Mouse (Mus musculus): Measurements from ENCODE around the gene Evc2. TPM values are rescaled to one million over a fixed set of nuclear protein-coding genes. Genes with fewer than 3 reads are reported as not detected.

The Evc2 gene
- polyA plus RNA-seq, 1 experiment: 3.4 TPM

GRCm38 (mm10) chr5:37335061-37335460 is 3.2 kb upstream of the Evc2 start:
- Histone ChIP-seq H3K4me1 (ENCODE audit: control insufficient read depth, insufficient read depth, insufficient read length) (no peaks in the 10 kb centered on the region; the same call in 1 of the 2 replicates), H3K4me3 (ENCODE audit: extremely low read depth, insufficient read depth, insufficient read length) (no peak overlapping the region), H3K27ac (ENCODE audit: insufficient read depth, low read length) (no peak overlapping the region), H3K36me3 (ENCODE audit: control insufficient read depth, insufficient read depth, low read length) (no peaks in the 10 kb centered on the region), H3K27me3 (ENCODE audit: control insufficient read depth, insufficient read depth, low read length) (0 out of 2 replicates have a peak, but pooled peaks cover 2% of the 10 kb centered on the region)
- no peak for DNase-seq (ENCODE audit: low read depth in 1 of 2, low spot score in 2 of 2)
- TF ChIP-seq POLR2A (IDR thresholded peaks at IDR 0.05; ENCODE audit: low read depth, low read length): no peak
- TF ChIP-seq CTCF (IDR thresholded peaks at IDR 0.05; ENCODE audit: extremely low read depth, insufficient read depth, insufficient read length, insufficient replicate concordance): no peak
- WGBS: 71% methylated on average over 3 of the region's 3 CpGs

GRCm38 (mm10) chr5:37336485-37337105 is 1.7 kb upstream of the Evc2 start, which contains the start of gene Evc:
Evc (minus strand) TSS chr5:37336894.
- H3K36me3 ChIP-seq (ENCODE audit: control insufficient read depth, insufficient read depth, low read length): no peaks in the 10 kb centered on the region
- no peak within 1 kb of the TSS for H3K27ac ChIP-seq (ENCODE audit: insufficient read depth, low read length)
- H3K4me1 ChIP-seq (ENCODE audit: control insufficient read depth, insufficient read depth, insufficient read length): no peaks in the 10 kb centered on the region; the same call in 1 of the 2 replicates
- no peak for TF ChIP-seq POLR2A (IDR thresholded peaks at IDR 0.05; ENCODE audit: low read depth, low read length)
- TF ChIP-seq CTCF (IDR thresholded peaks at IDR 0.05; ENCODE audit: extremely low read depth, insufficient read depth, insufficient read length, insufficient replicate concordance): no peak
- H3K4me3 ChIP-seq (ENCODE audit: extremely low read depth, insufficient read depth, insufficient read length): peak within 1 kb of the TSS; percentile 21; the same call in 1 of the 2 replicates
- 4% methylated on average over 48 of the region's 48 CpGs for WGBS
- no peak for DNase-seq (ENCODE audit: low read depth in 1 of 2, low spot score in 2 of 2)
- H3K27me3 ChIP-seq (ENCODE audit: control insufficient read depth, insufficient read depth, low read length): 0 out of 2 replicates have a peak, but pooled peaks cover 2% of the 10 kb centered on the region

DNA sequence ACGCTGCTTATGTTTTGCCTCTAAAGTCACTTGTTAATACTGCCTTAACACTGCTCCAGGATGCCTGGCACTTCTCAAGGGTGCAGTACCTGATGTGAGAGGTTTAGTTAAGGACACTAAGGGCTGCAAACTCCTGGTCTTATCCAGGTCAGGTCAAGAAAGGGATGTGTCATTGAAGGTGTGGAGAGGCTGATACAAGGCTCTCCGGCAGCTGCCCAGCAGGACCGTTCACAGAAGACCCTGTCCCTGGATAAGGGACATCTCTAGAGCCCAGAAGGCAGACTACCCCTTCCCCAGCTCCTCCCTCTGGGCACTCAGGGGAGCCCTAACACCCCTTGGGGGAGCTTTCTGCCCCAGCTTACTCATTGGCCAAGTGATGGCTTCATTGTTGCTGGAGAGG is 603 bp upstream of the Evc2 start:
- Histone ChIP-seq H3K36me3 (ENCODE audit: control insufficient read depth, insufficient read depth, low read length) (no peaks in the 10 kb centered on the region), H3K4me1 (ENCODE audit: control insufficient read depth, insufficient read depth, insufficient read length) (no peaks in the 10 kb centered on the region; the same call in 1 of the 2 replicates), H3K27me3 (ENCODE audit: control insufficient read depth, insufficient read depth, low read length) (0 out of 2 replicates have a peak, but pooled peaks cover 2% of the 10 kb centered on the region), H3K27ac (ENCODE audit: insufficient read depth, low read length) (no peak overlapping the region), H3K4me3 (ENCODE audit: extremely low read depth, insufficient read depth, insufficient read length) (no peak overlapping the region)
- 72% methylated on average over 3 of the region's 3 CpGs for WGBS
- DNase-seq (ENCODE audit: low read depth in 1 of 2, low spot score in 2 of 2): no peak
- TF ChIP-seq CTCF (IDR thresholded peaks at IDR 0.05; ENCODE audit: extremely low read depth, insufficient read depth, insufficient read length, insufficient replicate concordance): no peak

DNA sequence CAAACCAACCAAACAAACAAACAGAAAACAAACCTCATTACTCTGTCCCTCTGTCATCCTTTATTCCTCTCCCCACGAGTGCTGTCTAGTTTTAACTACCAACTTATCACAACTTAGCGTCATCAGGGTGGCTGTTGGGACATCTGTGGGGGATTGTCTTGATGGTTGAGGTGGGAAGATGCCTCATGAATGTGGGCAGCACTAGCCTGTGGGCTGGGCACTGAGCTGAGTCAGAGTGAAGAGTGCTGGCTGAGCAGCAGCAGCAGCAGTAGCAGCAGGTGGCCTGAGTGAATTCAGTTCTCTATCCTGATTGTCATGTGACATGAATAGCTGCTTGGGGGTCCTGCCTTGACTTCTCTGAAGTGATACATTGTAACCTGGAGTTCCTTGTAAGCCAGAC is 5.7 kb downstream of the Evc2 start:
- 71% methylated on average over 2 of the region's 2 CpGs for WGBS
- H3K4me3 ChIP-seq (ENCODE audit: extremely low read depth, insufficient read depth, insufficient read length): no peak overlapping the region
- TF ChIP-seq POLR2A (IDR thresholded peaks at IDR 0.05; ENCODE audit: low read depth, low read length) (no peak), CTCF (IDR thresholded peaks at IDR 0.05; ENCODE audit: extremely low read depth, insufficient read depth, insufficient read length, insufficient replicate concordance) (no peak)
- no peaks in the 10 kb centered on the region for H3K27me3 ChIP-seq (ENCODE audit: control insufficient read depth, insufficient read depth, low read length)
- DNase-seq (ENCODE audit: low read depth in 1 of 2, low spot score in 2 of 2): no peak
- no peaks in the 10 kb centered on the region for H3K4me1 ChIP-seq (ENCODE audit: control insufficient read depth, insufficient read depth, insufficient read length)
- H3K36me3 ChIP-seq (ENCODE audit: control insufficient read depth, insufficient read depth, low read length): no peaks in the 10 kb centered on the region
- H3K27ac ChIP-seq (ENCODE audit: insufficient read depth, low read length): no peak overlapping the region

DNA sequence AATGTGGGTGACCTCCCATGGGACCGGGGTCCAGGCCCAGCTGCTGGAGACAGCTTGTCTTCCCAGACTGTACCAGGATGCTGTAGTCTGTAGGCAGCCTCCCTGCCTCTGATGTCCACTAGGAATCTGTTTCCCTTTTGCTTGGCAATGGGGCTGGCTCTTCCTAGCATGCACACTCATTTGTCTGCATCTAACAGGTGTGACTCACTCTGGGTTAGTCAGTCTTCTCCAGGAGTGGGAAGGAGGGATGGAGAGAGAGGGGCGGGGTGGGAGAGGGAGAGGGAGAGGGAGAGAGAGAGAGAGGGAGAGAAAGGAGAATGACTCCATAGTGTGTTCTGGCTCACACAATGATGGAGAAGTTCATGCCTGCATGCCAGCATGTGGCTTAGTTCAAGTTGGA is 13.5 kb downstream of the Evc2 start:
- Histone ChIP-seq H3K36me3 (ENCODE audit: control insufficient read depth, insufficient read depth, low read length) (no peaks in the 10 kb centered on the region), H3K4me1 (ENCODE audit: control insufficient read depth, insufficient read depth, insufficient read length) (no peaks in the 10 kb centered on the region), H3K27me3 (ENCODE audit: control insufficient read depth, insufficient read depth, low read length) (no peaks in the 10 kb centered on the region), H3K27ac (ENCODE audit: insufficient read depth, low read length) (no peak overlapping the region), H3K4me3 (ENCODE audit: extremely low read depth, insufficient read depth, insufficient read length) (no peak overlapping the region)
- TF ChIP-seq CTCF (IDR thresholded peaks at IDR 0.05; ENCODE audit: extremely low read depth, insufficient read depth, insufficient read length, insufficient replicate concordance): no peak
- TF ChIP-seq POLR2A (IDR thresholded peaks at IDR 0.05; ENCODE audit: low read depth, low read length): no peak
- WGBS: 88% methylated on average over 2 of the region's 2 CpGs
- no peak for DNase-seq (ENCODE audit: low read depth in 1 of 2, low spot score in 2 of 2)

DNA sequence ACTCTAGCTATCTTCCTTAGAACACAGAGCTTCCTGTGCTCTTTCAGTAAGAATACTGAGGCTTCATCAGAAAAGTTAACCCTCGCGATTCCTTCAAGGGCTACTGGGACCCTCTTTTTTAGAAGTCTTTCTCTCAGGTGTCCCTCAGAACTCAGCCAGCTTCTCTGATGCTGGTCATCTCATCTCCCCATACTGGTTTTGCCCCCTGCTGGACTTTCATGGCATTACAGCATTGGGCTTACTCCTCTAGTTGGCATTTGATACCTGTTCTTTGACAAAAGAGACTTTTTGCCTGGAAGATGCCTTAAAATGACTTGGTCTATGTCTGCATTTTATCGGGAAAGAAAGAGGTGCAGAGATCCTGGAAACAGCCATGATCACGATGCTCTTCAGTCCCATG is 16.1 kb downstream of the Evc2 start:
- Histone ChIP-seq H3K36me3 (ENCODE audit: control insufficient read depth, insufficient read depth, low read length) (no peaks in the 10 kb centered on the region), H3K4me1 (ENCODE audit: control insufficient read depth, insufficient read depth, insufficient read length) (no peaks in the 10 kb centered on the region), H3K4me3 (ENCODE audit: extremely low read depth, insufficient read depth, insufficient read length) (no peak overlapping the region), H3K27me3 (ENCODE audit: control insufficient read depth, insufficient read depth, low read length) (no peaks in the 10 kb centered on the region), H3K27ac (ENCODE audit: insufficient read depth, low read length) (no peak overlapping the region)
- DNase-seq (ENCODE audit: low read depth in 1 of 2, low spot score in 2 of 2): no peak
- TF ChIP-seq POLR2A (IDR thresholded peaks at IDR 0.05; ENCODE audit: low read depth, low read length): no peak
- no peak for TF ChIP-seq CTCF (IDR thresholded peaks at IDR 0.05; ENCODE audit: extremely low read depth, insufficient read depth, insufficient read length, insufficient replicate concordance)
- 78% methylated on average over 4 of the region's 4 CpGs for whole genome bisulfite sequencing

DNA sequence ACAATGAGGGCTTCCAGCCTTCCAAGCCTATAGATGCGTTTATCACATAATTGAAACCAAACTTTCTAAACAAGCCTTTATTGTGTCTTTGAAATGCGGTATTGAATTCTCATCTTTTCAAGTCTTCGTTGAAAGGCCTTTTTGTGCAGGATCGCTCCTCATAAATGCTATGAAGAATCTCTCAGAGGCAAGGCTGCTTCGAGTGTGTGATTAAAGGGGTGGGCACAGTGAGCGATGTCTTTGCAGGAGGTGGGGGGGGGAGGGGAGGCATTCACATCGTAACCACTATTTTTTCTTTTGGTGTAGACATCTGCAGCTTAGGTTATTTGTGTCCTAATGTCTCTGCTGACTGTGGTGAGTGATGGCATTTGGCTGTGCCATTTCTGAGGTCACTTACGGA is 17.7 kb downstream of the Evc2 start:
- TF ChIP-seq POLR2A (IDR thresholded peaks at IDR 0.05; ENCODE audit: low read depth, low read length) (no peak), CTCF (IDR thresholded peaks at IDR 0.05; ENCODE audit: extremely low read depth, insufficient read depth, insufficient read length, insufficient replicate concordance) (no peak)
- no peaks in the 10 kb centered on the region for H3K36me3 ChIP-seq (ENCODE audit: control insufficient read depth, insufficient read depth, low read length)
- H3K4me3 ChIP-seq (ENCODE audit: extremely low read depth, insufficient read depth, insufficient read length): no peak overlapping the region
- WGBS: 87% methylated on average over 8 of the region's 8 CpGs
- no peaks in the 10 kb centered on the region for H3K4me1 ChIP-seq (ENCODE audit: control insufficient read depth, insufficient read depth, insufficient read length)
- DNase-seq (ENCODE audit: low read depth in 1 of 2, low spot score in 2 of 2): no peak
- no peak overlapping the region for H3K27ac ChIP-seq (ENCODE audit: insufficient read depth, low read length)
- no peaks in the 10 kb centered on the region for H3K27me3 ChIP-seq (ENCODE audit: control insufficient read depth, insufficient read depth, low read length)

All from spleen, adult 2 months (tissue).